Mouse (Mus musculus) mouse embryonic stem cell (cell line): ENCODE measurements around the gene Nadk.

ENCODE experiments used
- in situ Hi-C, 2 experiments: fragments of 300-500 bp; cut with MboI; formaldehyde crosslinking; loops; 1 replicate in 1 of 2; 3 replicates in 1 of 2; pipeline ENCODE4 v1.14.3; 2019 to 2020; ENCODE audit warnings: low sequenced_read_pairs in 2 of 2, low pct_unique_long_range_greater_than_20kb in 1 of 2, mixed read lengths in 1 of 2; ENCODE audit not compliant: unreplicated experiment in 1 of 2

The Nadk gene

DNA sequence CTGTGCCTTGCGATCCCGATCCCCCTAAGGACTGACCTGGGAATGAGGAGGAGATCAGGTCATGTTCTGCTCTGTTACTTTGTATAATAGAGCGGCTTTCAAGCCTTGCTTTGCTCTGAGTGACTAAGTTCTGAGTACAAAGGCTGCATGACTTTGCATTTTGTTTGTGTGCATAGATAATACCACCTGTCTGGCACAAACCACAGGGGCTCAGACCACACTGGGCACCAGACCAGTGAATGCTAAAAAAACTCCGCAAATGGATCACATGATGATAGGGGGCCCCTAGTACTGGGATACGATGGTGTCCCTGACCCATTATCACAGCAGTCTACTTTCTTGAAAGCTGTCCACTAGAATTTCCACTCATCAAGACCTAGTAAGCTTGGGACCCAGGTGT lies 34.4 kb downstream of the Nadk start:
- in situ Hi-C loops: loop anchor here in 1 of 2 experiments (25.0 kb wide), 1 partner anchor 234 kb away; the partner anchor contains the start of gene Prkcz

DNA sequence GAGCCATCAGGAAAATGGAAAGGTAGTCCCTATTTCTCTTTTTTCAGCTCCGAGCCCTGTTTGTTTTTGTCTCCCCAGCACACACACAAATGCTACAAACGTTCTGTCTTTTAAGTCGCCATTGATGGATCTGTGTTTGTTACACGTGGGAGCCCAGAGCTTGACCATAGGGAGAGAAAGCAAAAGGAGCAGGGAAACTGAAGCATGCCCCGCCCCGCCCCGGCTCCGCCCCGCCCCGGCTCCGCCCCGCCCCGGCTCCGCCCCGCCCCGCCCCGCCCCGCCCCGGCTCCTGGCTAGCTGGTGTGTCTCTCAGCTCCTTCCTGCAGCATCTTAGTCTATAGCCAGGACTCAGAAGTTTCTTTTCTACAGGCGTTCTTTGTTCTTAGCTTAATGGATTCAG lies 36.4 kb downstream of the Nadk start:
- in situ Hi-C loops: loop anchor here in 1 of 2 experiments (25.0 kb wide), 1 partner anchor 236 kb away; the partner anchor contains the start of gene Prkcz

DNA sequence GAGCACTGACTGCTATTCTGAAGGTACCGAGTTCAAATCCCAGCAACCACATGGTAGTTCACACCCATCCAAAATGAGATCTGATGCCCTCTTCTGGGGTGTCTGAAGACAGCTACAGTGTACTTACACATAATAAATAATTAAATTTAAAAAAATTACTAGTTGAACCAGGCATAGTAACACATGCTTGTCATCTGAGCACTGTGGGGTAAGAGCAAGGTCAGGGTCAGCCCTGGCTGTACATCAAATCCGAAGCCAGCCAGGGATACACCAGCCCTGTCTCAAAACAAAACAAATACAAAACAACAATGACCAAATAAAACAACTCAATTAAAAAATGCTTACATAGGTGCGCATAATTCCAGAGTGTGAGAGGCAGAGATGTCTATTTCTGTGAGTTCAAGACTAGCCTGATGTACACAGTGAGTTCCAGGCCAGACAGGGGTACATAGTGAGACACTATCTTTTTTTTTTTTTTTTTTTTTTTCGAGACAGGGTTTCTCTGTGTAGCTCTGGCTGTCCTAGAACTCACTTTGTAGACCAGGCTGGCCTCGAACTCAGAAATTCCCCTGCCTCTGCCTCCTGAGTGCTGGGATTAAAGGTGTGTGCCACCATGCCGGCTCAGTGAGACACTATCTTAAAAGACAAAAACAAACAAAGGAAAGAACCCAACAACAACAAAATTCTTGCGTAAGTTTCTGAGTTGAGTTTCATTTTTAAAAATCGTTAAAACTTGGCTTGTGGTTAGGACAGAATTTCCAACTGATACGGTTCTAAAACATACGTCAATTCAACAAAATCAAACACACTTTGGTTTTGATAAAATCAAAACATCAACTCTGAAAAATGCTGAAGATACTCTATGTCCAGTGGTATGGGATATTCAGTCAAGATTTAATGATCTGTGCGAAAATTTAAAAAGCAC lies 38.0 kb downstream of the Nadk start:
- in situ Hi-C loops: loop anchor here in 1 of 2 experiments (25.0 kb wide), 1 partner anchor 238 kb away; the partner anchor contains the start of gene Prkcz

DNA sequence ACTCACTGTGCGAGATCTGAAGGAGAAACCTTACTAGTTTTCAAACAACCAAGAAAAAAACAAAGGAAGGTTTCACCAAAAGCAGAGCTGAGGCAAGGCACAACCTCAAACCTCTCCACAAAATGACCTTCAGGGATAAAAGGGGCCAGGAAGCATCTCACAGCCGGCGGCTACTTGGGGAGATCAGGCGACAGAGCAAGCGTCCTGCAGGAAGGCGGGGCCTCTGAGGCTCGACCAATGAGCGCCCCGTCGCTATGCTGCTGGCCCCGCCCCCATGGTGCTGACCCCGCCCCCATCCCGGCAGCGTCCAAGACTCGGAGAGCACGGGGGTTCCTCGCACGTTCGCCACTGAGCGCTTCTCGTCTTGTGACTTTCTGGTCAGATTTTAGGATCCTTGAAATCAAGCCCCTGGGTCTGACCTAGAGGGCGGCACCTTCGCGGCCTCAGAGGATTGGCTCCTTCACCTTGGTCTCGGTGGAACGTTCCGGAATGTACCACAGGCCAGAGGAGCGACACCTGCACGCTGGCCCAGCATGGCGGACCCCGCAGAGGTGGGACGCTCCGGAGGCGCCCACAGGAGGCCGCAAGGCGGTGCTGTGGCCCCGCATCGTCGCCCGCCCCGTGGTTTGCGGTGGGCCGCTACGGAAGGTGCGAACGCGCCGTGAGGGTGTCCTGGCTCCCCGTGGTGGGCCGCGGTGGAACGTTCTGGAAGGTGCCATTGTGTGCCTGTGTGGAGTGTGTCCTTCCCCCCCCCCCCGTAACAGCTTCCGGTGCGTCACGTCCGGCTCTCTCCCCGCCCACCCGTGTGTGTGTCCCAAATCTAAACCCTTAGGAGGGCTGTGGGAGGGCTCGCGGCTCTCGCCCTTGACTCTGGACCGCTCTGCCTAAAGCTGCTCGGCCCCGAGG lies 39.2 kb downstream of the Nadk start, which contains the start of gene Slc35e2:
Gene Slc35e2, plus strand, starts transcription at position 326 of the 906 bp plus-strand sequence.
- in situ Hi-C loops: no loop called here

DNA sequence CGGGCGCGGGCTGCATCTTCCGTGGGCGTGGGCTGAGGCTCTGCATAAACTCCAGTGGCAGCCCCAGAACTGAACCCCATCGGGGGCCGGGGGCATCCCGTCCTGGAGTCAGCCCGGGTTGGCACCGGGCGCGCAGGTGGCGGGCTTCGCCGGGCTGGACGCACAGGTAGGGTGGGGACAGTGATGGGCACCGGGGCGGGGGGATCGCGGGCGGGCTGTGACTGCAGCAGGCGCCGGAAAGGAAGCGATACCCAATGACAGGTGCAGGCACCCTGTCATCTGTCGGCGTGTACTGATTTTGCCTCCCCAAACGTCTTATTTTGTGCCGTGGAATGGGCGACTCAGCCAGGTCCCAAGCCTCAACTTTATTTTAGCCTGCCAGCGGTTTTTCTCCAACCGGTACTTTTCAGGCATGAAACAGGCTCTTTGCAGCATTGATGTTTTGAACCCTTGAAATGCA lies 39.8 kb downstream of the Nadk start:
- in situ Hi-C loops: no loop called here

DNA sequence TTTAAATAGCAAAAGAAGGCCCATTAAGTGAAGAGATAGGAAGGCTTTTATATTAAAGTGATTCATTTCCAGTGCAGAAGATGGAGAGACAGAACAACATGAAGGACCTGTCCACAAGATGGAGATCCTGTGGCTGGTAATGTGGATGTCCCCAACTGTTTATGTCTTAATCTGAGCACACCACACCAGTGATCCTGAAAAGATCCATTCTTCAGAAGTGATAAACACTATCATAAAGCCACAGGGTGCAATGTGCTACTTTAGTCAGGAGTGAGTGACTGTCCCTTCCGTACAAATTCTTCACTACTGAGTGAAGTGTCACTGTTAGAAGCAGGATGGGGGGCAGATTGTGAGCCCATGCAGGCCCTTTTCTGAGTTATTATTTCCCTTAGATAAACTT lies 40.6 kb downstream of the Nadk start:
- in situ Hi-C loops: no loop called here

DNA sequence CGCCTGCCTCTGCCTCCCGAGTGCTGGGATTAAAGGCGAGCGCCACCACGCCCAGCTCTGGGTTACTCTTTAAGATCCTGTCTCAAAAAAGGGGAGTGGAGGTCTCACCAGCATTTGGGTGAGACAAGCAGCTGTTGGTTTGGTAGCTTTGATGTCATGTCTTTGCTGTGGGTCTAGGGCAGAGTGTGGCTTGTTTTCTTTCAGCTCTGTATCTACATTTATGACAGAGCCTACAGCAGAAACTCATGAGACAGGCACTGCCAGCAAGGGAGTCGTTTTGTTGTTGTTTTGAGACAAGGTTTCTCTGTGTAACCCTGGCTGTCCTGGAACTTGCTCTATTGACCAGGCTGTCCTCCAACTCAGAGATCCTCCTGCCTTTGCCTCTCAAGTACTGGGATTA lies 41.6 kb downstream of the Nadk start:
- in situ Hi-C loops: no loop called here

DNA sequence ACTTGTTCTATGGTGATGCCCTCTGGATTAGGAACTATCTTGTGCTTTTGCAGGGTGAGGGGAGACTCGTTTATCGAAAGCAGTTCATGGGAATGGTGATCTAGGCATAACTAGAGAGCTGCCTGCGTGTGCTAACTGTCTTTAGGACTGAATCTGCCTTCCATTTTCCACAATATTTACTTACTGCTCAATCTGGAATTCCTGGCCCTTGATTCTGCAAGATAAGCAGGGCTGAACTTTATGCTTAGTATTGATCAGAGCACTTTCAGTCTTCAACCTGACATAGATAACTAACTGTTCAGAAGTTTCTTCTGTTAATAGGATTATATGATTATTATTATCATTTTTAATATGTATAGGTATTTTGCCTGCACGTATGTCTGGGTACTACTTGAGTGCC lies 43.0 kb downstream of the Nadk start:
- in situ Hi-C loops: no loop called here

DNA sequence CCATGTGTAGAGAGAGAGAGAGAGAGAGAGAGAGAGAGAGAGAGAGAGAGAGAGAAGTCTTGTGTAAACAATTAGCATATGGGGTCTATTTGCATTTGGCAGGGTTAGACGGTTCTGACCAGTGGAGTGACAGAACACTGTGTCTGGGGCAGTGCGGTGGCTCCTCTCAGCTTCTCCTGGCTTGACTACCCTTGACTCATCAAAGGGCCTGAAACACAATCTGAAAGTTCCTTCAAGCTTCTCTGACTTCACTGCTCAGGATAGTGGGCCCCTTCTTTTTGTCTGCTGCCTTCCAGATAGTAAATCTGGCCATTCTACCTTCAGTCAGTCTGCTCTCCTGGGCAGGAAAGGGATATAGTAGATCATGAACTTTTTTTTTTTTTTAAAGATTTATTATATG lies 44.6 kb downstream of the Nadk start:
- in situ Hi-C loops: no loop called here

DNA sequence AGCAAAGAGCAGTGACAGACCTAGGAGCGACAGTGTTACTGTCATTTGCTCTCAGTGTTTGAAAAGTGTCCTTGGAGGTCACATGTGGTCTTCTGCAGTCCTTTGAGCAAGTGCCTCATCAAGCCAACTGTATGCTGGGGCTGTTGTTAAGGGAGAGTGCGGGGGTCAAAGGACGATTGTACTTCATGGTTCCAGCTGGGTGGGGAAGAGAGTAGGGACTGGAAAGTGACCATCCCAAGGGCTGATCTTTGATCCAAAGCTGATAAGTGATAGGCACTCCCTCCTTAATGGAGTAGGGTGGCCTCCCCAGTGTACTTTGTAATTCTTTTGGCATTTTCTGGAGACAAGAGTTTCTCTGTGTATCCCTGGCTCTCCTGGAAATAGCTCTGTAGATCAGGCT lies 49.7 kb downstream of the Nadk start:
- in situ Hi-C loops: no loop called here

DNA sequence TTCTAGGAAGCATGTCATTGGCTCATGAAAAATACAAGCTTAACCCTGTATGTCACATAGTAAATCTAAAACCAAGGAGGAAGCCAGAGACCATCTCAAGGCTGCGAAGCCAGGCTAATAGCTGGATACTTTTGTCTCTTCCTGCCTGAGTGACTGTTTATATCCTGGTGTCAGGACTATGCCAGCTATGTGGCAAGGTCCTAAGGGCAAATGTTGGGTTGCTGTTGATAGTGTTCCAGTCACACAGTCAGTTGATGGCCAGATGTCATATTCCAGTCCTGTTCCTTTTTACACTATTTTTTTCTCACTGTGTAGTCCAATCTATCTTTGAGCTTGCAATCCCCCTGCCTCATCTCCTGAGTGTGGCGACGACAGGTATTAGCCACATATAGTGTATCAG lies 51.1 kb downstream of the Nadk start:
- in situ Hi-C loops: no loop called here

DNA sequence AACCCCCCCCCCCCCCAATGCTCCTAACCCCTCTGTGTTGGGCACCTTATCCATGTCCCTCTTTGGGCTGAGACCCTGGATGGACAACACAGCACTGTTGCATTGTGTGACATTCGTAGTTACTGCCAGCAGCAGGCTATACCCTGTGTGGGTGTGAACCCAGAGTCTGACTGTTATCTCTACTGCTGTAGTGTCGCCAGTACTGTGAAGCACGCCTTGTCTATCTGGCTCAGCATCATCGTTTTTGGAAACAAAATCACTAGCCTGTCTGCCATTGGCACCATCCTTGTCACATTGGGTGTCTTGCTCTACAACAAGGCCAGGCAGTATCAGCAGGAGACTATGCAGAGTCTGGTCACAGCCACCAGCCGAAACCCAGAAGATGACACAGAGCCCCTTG lies 56.1 kb downstream of the Nadk start:
- in situ Hi-C loops: no loop called here

DNA sequence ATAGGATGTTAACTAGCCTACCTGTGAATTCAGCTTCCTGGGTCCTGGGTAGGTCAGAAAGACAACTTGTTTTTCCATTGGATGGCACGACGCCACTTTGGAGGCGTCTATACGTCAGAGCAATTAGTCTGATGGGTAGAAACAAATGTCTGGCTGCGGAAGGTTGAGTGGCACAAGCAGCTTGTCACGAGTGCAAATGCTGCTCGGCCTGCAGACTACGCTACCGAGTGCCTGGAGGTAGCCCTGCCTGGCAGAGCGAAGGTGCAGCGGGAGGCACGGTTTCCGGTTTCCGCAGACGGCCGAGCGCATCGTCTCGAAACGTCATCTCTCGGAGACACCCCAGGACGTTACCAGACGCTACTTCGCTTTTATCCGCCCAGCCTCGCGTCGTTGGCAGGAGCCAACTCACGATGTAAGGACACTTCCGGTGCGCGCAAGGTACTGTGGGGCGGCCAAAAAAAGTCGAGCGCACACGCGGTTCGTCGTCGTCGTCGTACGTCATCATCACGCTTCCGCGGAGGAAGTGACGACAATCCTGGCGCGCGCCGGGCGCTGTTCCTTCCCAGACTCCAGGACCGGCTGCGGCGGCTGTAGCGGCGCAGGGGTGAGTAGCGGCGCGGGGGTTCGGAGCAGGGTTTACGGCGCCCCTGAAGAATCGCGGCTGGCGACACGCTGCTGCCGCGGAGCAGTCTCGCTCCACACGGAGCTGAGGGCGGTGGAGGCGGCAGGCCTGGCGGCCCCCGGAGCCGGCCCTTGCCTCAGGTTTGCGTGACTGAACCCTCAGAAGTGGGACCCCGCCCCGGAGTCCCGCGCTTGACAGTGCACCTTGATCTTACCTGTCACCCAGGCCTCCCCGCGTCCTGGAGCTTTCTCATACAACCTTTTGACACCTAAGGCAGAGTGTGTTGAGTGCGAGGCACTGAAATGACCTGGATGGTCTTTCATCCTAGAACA lies 62.4 kb downstream of the Nadk start, which contains the start of gene Cdk11b:
Gene Cdk11b, plus strand, starts transcription at position 517 of the 954 bp plus-strand sequence.
- in situ Hi-C loops: no loop called here

DNA sequence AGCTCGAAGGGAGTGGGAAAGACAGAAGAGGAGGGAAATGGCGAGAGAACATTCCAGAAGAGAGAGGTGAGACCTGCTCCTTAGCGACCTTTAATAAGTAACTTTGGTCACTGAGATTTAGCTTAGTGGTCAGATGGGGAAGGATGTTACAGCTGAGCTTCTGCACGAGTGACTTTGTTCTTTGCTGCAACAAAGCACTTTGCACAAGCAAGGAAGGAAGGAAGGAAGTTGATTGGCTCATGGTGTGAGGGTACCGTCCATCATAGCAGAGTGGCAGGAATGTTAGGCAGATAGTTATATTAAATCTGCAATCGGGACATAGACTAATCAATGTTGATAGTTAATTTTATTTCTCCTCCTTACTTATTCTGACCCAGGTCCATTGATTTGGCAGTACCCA lies 68.1 kb downstream of the Nadk start:
- in situ Hi-C loops: no loop called here

DNA sequence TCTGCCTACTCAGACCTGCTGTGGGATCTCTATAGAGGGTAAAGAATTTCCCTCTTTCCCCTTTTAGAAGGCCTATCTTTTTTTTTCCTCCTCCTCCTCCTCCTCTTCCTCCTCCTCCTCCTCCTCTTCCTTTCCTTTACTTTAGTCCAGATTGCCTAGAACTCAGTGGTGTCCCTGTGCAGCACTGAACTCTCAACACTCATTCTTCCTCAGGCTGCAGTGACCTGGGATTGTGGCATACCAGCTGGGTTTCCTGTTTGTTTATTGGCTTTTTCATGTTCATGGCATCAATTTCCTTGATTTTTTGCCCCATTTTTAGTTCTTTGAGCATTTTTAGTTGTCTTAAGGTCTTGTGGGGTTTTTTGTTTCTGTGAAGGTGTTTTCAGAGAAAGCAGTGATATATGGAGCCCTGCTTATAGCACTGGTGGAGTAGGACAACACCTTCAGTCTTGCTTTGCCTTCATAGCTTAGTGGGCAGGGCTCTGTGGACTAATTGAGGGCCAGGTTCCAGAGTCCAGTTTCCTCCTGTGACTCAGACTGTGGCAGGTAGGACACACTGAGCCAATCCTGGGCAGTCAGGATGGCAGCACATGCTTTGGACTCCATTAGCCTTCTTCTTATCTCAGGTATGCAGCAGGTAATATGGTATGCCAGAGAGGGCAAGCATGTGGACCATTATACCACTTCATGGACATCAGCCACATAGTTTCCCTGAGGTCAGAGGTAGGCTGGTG lies 73.8 kb downstream of the Nadk start:
- in situ Hi-C loops: no loop called here
